Mouse (Mus musculus): ENCODE results near the gene Npepps.

DNA sequence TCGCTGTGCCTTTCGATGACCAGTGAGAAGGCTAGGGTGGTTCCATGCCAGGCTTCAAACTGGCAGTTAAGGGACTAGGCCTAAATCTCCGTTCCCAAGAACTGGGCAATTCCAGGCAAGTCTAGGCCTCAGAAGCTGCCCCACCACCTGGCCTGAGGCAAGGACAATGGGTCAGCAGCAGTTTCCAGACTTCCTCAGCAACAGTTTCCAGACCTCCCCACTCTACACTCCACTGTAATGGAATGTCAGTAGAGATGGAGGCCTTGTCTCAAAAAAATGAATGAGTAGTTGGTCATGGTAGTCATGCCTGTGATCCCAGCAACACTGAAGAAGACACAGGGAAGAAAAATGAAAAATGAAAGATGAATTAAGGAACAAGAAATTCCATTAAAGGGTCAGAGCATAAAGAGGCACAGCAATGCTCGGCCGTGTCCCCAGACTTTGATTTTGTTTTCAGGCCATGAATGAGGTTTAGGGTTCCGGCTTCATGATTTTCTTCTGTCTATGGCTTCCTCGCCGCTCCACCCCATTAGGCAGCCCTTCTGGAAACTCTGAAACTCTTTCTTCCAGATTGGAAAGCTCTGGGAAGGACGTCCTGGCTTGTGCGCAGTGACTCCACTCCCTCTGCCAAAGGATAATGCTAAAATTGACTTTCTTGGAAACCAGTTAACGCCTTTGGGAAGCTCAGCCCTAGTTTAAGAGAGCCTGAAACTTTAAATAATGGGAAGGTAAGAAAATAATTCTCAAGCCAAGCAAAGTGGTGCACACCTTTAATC is 27.0 kb upstream of the Npepps start:
- no peak for TF ChIP-seq ETS1 (IDR thresholded peaks at IDR 0.05; ENCODE audit: low read depth, low read length)
- no peak for TF ChIP-seq MYC (IDR thresholded peaks at IDR 0.05; ENCODE audit: low read depth, low read length)
- no peak for TF ChIP-seq MAX (IDR thresholded peaks at IDR 0.05; ENCODE audit: low read length)

Measured in MEL (cell line).